Mouse (Mus musculus): ENCODE measurements at regions not wholly inside any gene's neighbourhood (a gene's known extent, or its start where the extent isn't known, plus 50 kb on each side); places are given as distances from the start of the nearest gene placed in this dataset.

DNA sequence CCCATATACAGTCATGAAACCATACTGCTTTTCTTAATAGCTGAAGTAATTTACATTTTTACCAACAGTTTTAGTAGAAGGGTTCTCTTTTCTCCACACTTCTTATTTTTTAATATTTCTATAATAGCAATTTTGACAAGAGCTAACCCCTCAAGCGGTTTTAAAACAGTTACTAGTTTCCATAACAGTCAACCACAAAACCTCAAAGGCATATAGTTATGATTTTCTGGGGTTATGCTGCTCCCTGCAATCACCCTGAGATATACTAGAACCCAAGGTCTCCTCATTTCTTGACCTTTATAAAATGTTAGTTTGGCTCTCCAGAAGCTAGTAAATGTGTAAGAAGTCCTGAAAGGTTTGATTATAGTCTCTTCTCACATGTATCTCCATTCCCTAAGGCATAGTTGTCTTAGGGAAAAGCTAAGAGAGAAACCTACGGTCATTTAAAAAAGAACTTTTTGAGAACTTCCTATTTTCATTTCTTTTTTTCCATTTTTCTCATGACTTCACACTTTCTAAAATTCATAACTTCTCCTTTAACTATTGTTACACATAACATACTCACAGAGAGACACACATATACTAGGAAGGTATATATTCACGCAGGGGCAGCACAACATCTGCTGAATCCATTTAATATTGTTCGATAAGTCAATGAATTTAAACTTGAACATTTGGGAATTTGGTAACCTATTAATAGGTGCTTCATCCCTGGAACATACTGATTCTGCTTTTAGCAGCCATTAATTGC is 60.8 kb upstream of the Rasgrp1 start:
- TF ChIP-seq CTCF (IDR thresholded peaks at IDR 0.05; ENCODE audit: low read depth) (no peak), EP300 (IDR thresholded peaks at IDR 0.05; ENCODE audit: low read depth) (no peak)

Measured in liver, postnatal 0 days (tissue).